Comparison of ENCODE assay signal across 17 mouse cellular contexts in the genomic region with DNA sequence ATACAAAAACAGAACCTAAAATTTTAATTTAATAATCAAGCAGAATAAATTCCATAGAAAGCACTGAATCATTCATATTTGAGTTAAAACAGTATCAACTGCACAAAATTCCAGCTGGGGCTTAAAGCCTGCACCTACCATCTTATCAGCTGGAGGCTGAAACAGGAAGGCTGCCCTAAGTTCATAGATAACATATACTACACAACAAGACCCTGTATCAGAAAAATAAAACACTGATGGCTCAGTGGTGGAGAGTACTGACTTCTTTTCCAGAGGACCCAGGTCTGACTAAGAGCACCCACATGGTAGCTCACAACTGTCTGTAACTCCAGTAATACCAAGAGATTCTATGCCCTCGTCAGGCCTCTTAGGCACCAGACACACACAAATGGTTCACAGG.
"Had no signal": no experiment of that assay in that cellular context is flagged by ENCODE, and none has a peak within 500 bp of the region (broad histone marks: within the 10 kb centered on the region; RNA-seq: fewer than 3 reads in every experiment).

No protein-coding gene starts in this region.

- H3K4me3 ChIP-seq: lung, embryonic 15.5 days; midbrain, embryonic 13.5 days; midbrain, embryonic 15.5 days; neural tube, embryonic 13.5 days; neural tube, embryonic 15.5 days had no signal

- H3K27me3 ChIP-seq: lung, embryonic 15.5 days; midbrain, embryonic 13.5 days; midbrain, embryonic 15.5 days; neural tube, embryonic 13.5 days; neural tube, embryonic 15.5 days had no signal

- H3K4me2 ChIP-seq: lung, embryonic 15.5 days; midbrain, embryonic 11.5 days; midbrain, embryonic 13.5 days; midbrain, embryonic 15.5 days; neural tube, embryonic 13.5 days; neural tube, embryonic 15.5 days had no signal

- ATAC-seq: lung, postnatal 0 days; midbrain, embryonic 13.5 days; midbrain, embryonic 15.5 days had no signal

- DNase-seq: lung, adult 18-20 months; lung, postnatal 4 days; retina, postnatal 1 day; right cerebral cortex, adult 18-20 months; right cerebral cortex, postnatal 25 days; right cerebral cortex, postnatal 4 days; spleen, adult 18-20 months; thymus, adult 18-20 months; thymus, postnatal 25 days; thymus, postnatal 4 days had no signal

- H3K9me3 ChIP-seq: lung, embryonic 15.5 days; midbrain, embryonic 13.5 days; midbrain, embryonic 15.5 days; neural tube, embryonic 13.5 days; neural tube, embryonic 15.5 days had no signal

- H3K9ac ChIP-seq: lung, embryonic 15.5 days; midbrain, embryonic 13.5 days; midbrain, embryonic 15.5 days; neural tube, embryonic 13.5 days; neural tube, embryonic 15.5 days had no signal

- H3K27ac ChIP-seq: lung, embryonic 15.5 days; midbrain, embryonic 13.5 days; midbrain, embryonic 15.5 days; neural tube, embryonic 13.5 days; neural tube, embryonic 15.5 days had no signal

- H3K36me3 ChIP-seq: midbrain, embryonic 15.5 days had no signal

- H3K4me1 ChIP-seq: lung, embryonic 15.5 days; midbrain, embryonic 13.5 days; midbrain, embryonic 15.5 days; neural tube, embryonic 13.5 days; neural tube, embryonic 15.5 days had no signal
